Mouse (Mus musculus) olfactory bulb, adult 2 months (tissue): ENCODE data around the gene Ube2l3.

Source experiments
- CTCF ChIP-seq: fragments of 200-500 bp; IDR thresholded peaks from 2 replicates; pipeline ENCODE4 v1.5.1; 2012; ENCODE audit warnings: low read depth, mild to moderate bottlenecking, low read length, moderate library complexity; ENCODE audit not compliant: insufficient read depth
- POLR2A ChIP-seq: fragments of 200-500 bp; IDR thresholded peaks from 2 replicates; pipeline ENCODE4 v1.6.1; 2012; ENCODE audit warnings: mild to moderate bottlenecking, low read depth, low read length, moderate library complexity; ENCODE audit not compliant: insufficient read depth

GRCm38 (mm10) chr16:17177623-17178170 is 24.8 kb downstream of the Ube2l3 start:
- no peak for TF ChIP-seq CTCF
- no peak for TF ChIP-seq POLR2A
